Mouse (Mus musculus): ENCODE results near the gene Prdm16. TPM values are rescaled to one million over a fixed set of nuclear protein-coding genes. Genes with fewer than 3 reads are reported as not detected.

The Prdm16 gene
- total and polyA plus RNA-seq, 3 experiments, result not detected

- in situ Hi-C loops (cut with MboI; ENCODE audit: low pct_ligation_motif_present, low pct_unique_long_range_greater_than_20kb, low sequenced_read_pairs) (no loop called here), dilution Hi-C loops (cut with MboI; ENCODE audit: extremely low pct_ligation_motif_present, extremely low pct_unique_long_range_greater_than_20kb, low sequenced_read_pairs) (no loop called here)
- Histone ChIP-seq H3K9ac (ENCODE audit: insufficient read depth, low read depth) (no peak within 1 kb of the TSS), H3K36me3 (replicated peaks in 1 of 2; ENCODE audit: control insufficient read depth in 1 of 2, insufficient read depth in 1 of 2, low read length in 1 of 2) (no peaks in the 10 kb centered on the region), H3K27me3 (replicated peaks) (no peaks in the 10 kb centered on the region), H3K4me3 (replicated peaks in 1 of 3; ENCODE audit: low read depth in 2 of 3, low read length in 2 of 3, poor library complexity in 1 of 3) (no peak within 1 kb of the TSS), H3K9me3 (replicated peaks; ENCODE audit: low read length) (peaks cover 67% of the 10 kb centered on the region), H3K27ac (ENCODE audit: insufficient read depth, low read depth) (no peak within 1 kb of the TSS), H3K4me1 (ENCODE audit: control insufficient read depth in 1 of 2, insufficient read depth in 2 of 2) (no peaks in the 10 kb centered on the region), H3K4me2 (ENCODE audit: insufficient read depth, low read depth, poor library complexity, severe bottlenecking) (no peak within 1 kb of the TSS), H3K79me2 (replicated peaks; ENCODE audit: control insufficient read depth, extremely low read depth, insufficient read depth, poor library complexity, severe bottlenecking) (no peaks in the 10 kb centered on the region)
- no peak for TF ChIP-seq GABPA (IDR thresholded peaks at IDR 0.05; ENCODE audit: insufficient replicate concordance, low read depth, low read length)
- no peak for TF ChIP-seq SMC3 (IDR thresholded peaks at IDR 0.05; ENCODE audit: low read depth, low read length)
- no peak for TF ChIP-seq NELFE (IDR thresholded peaks at IDR 0.05; ENCODE audit: low read depth, low read length)
- TF ChIP-seq BHLHE40 (IDR thresholded peaks at IDR 0.05; ENCODE audit: low read depth, low read length), result no peak
- TF ChIP-seq SIN3A (IDR thresholded peaks at IDR 0.05; ENCODE audit: low read length), result no peak
- DNase-seq (ENCODE audit: extremely low read depth), result no peak
Measured at GRCm38 (mm10) chr4:154301466-154301881, 335.2 kb downstream of the Prdm16 start, which contains the start of gene Arhgef16. Arhgef16 (minus strand) TSS chr4:154301676.

- H3K27ac ChIP-seq (ENCODE audit: insufficient read depth, low read depth), result no peak overlapping the region
Measured at GRCm38 (mm10) chr4:154299541-154300271, 337.0 kb downstream of the Prdm16 start.

GRCm38 (mm10) chr4:154297761-154298160 lies 338.9 kb downstream of the Prdm16 start:
- Histone ChIP-seq H3K9ac (ENCODE audit: insufficient read depth, low read depth) (no peak overlapping the region), H3K27me3 (replicated peaks) (no peaks in the 10 kb centered on the region), H3K36me3 (replicated peaks in 1 of 2; ENCODE audit: control insufficient read depth in 1 of 2, insufficient read depth in 1 of 2, low read length in 1 of 2) (no peaks in the 10 kb centered on the region), H3K9me3 (replicated peaks; ENCODE audit: low read length) (peaks cover 92% of the 10 kb centered on the region), H3K79me2 (replicated peaks; ENCODE audit: control insufficient read depth, extremely low read depth, insufficient read depth, poor library complexity, severe bottlenecking) (no peaks in the 10 kb centered on the region), H3K4me1 (ENCODE audit: control insufficient read depth in 1 of 2, insufficient read depth in 2 of 2) (no peaks in the 10 kb centered on the region), H3K27ac (ENCODE audit: insufficient read depth, low read depth) (no peak overlapping the region), H3K4me2 (ENCODE audit: insufficient read depth, low read depth, poor library complexity, severe bottlenecking) (no peak overlapping the region), H3K4me3 (replicated peaks in 1 of 3; ENCODE audit: low read depth in 2 of 3, low read length in 2 of 3, poor library complexity in 1 of 3) (peak overlapping the region in 1 of 3 experiments; percentile 14)
- no peak for DNase-seq (ENCODE audit: extremely low read depth)
- in situ Hi-C loops (cut with MboI; ENCODE audit: low pct_ligation_motif_present, low pct_unique_long_range_greater_than_20kb, low sequenced_read_pairs), result no loop called here
- dilution Hi-C loops (cut with MboI; ENCODE audit: extremely low pct_ligation_motif_present, extremely low pct_unique_long_range_greater_than_20kb, low sequenced_read_pairs), result no loop called here
- TF ChIP-seq RAD21 (IDR thresholded peaks at IDR 0.05; ENCODE audit: low read depth, low read length) (no peak), USF1 (IDR thresholded peaks at IDR 0.05; ENCODE audit: low read depth, low read length) (no peak), EP300 (IDR thresholded peaks at IDR 0.05; ENCODE audit: low read length) (no peak), USF2 (conservative IDR thresholded peaks at IDR 0.05; ENCODE audit: low read depth, low read length) (no peak), BHLHE40 (IDR thresholded peaks at IDR 0.05; ENCODE audit: low read depth, low read length) (no peak), CHD2 (IDR thresholded peaks at IDR 0.05; ENCODE audit: low read length) (no peak), POLR2AphosphoS2 (IDR thresholded peaks at IDR 0.05; ENCODE audit: low read depth, low read length) (no peak), HCFC1 (IDR thresholded peaks at IDR 0.05; ENCODE audit: low read depth, low read length) (no peak), JUN (IDR thresholded peaks at IDR 0.05; ENCODE audit: insufficient read depth, low read depth, low read length) (no peak), MAX (IDR thresholded peaks at IDR 0.05; ENCODE audit: low read length) (no peak), ETS1 (conservative IDR thresholded peaks at IDR 0.05; ENCODE audit: low read depth, low read length) (no peak), IRF4 (IDR thresholded peaks at IDR 0.05; ENCODE audit: low read depth, low read length) (no peak), E2F4 (IDR thresholded peaks at IDR 0.05; ENCODE audit: insufficient replicate concordance, low read depth, low read length) (no peak), ELF1 (IDR thresholded peaks at IDR 0.05; ENCODE audit: low read depth, low read length) (no peak), MYC (IDR thresholded peaks at IDR 0.05; ENCODE audit: low read depth, low read length) (no peak)

More at GRCm38 (mm10) chr4:154299541-154300271, 337.0 kb downstream of the Prdm16 start:
- H3K27me3 ChIP-seq (replicated peaks), result no peaks in the 10 kb centered on the region
- TF ChIP-seq EP300 (IDR thresholded peaks at IDR 0.05; ENCODE audit: low read length), result no peak
- TF ChIP-seq ELF1 (IDR thresholded peaks at IDR 0.05; ENCODE audit: low read depth, low read length), result no peak
- no peak for TF ChIP-seq MYC (IDR thresholded peaks at IDR 0.05; ENCODE audit: low read depth, low read length)
- H3K4me2 ChIP-seq (ENCODE audit: insufficient read depth, low read depth, poor library complexity, severe bottlenecking), result no peak overlapping the region
- dilution Hi-C loops (cut with MboI; ENCODE audit: extremely low pct_ligation_motif_present, extremely low pct_unique_long_range_greater_than_20kb, low sequenced_read_pairs) (no loop called here), in situ Hi-C loops (cut with MboI; ENCODE audit: low pct_ligation_motif_present, low pct_unique_long_range_greater_than_20kb, low sequenced_read_pairs) (no loop called here)
- H3K9me3 ChIP-seq (replicated peaks; ENCODE audit: low read length), result peaks cover 77% of the 10 kb centered on the region
- H3K4me1 ChIP-seq (ENCODE audit: control insufficient read depth in 1 of 2, insufficient read depth in 2 of 2), result no peaks in the 10 kb centered on the region
- no peak for DNase-seq (ENCODE audit: extremely low read depth)
- H3K9ac ChIP-seq (ENCODE audit: insufficient read depth, low read depth), result no peak overlapping the region
- H3K4me3 ChIP-seq (replicated peaks in 1 of 3; ENCODE audit: low read depth in 2 of 3, low read length in 2 of 3, poor library complexity in 1 of 3), result no peak overlapping the region
- no peaks in the 10 kb centered on the region for H3K79me2 ChIP-seq (replicated peaks; ENCODE audit: control insufficient read depth, extremely low read depth, insufficient read depth, poor library complexity, severe bottlenecking)
- no peaks in the 10 kb centered on the region for H3K36me3 ChIP-seq (replicated peaks in 1 of 2; ENCODE audit: control insufficient read depth in 1 of 2, insufficient read depth in 1 of 2, low read length in 1 of 2)
